Mouse (Mus musculus): Measurements from ENCODE around the gene Rpl10.

Gene Rpl10

GRCm38 (mm10) chrX:74270062-74270901 lies at the start of gene Rpl10:
TSS of gene Rpl10 (plus strand) at chrX:74270812.
- peak; percentile 88 for DNase-seq

- no peak for DNase-seq
These were observed 40.6 kb upstream of the Rpl10 start for GRCm38 (mm10) chrX:74230038-74230437.

GRCm38 (mm10) chrX:74233196-74233595 lies 37.4 kb upstream of the Rpl10 start:
- DNase-seq = no peak

- DNase-seq = no peak
These were observed 30.3 kb upstream of the Rpl10 start for GRCm38 (mm10) chrX:74240332-74240731.

- DNase-seq = no peak
These were observed 27.2 kb upstream of the Rpl10 start for GRCm38 (mm10) chrX:74243396-74243795.

GRCm38 (mm10) chrX:74243807-74244206 lies 26.8 kb upstream of the Rpl10 start:
- DNase-seq = peak; percentile 80

- peak; percentile 70 for DNase-seq
These were observed 26.0 kb upstream of the Rpl10 start for GRCm38 (mm10) chrX:74244614-74245083.

GRCm38 (mm10) chrX:74245107-74245506 lies 25.5 kb upstream of the Rpl10 start:
- no peak for DNase-seq

- DNase-seq = peak; percentile 70
These were observed 24.9 kb upstream of the Rpl10 start for GRCm38 (mm10) chrX:74245687-74246086.

- peak; percentile 84 for DNase-seq
These were observed 24.4 kb upstream of the Rpl10 start for GRCm38 (mm10) chrX:74246213-74246681.

- DNase-seq = no peak
These were observed 23.9 kb upstream of the Rpl10 start for GRCm38 (mm10) chrX:74246693-74247092.

GRCm38 (mm10) chrX:74248651-74249050 lies 22.0 kb upstream of the Rpl10 start:
- DNase-seq = peak; percentile 74

- DNase-seq = peak; percentile 66
These were observed 21.0 kb upstream of the Rpl10 start, which contains the start of gene Flna for GRCm38 (mm10) chrX:74249615-74250014. TSS of gene Flna (minus strand) at chrX:74249820.

- DNase-seq = peak; percentile 78
These were observed 16.3 kb upstream of the Rpl10 start, which contains the start of gene Emd for GRCm38 (mm10) chrX:74254153-74254887. TSS of gene Emd (plus strand) at chrX:74254687.

GRCm38 (mm10) chrX:74254888-74255565 lies 15.6 kb upstream of the Rpl10 start:
- DNase-seq = no peak

- DNase-seq = no peak
These were observed 12.9 kb upstream of the Rpl10 start for GRCm38 (mm10) chrX:74257746-74258145.

- DNase-seq = no peak
These were observed 913 bp upstream of the Rpl10 start for GRCm38 (mm10) chrX:74269736-74270061.

- peak; percentile 18 for DNase-seq
These were observed 415 bp downstream of the Rpl10 start for GRCm38 (mm10) chrX:74270902-74271551.

- no peak for DNase-seq
These were observed 3.1 kb downstream of the Rpl10 start for GRCm38 (mm10) chrX:74273422-74274322.

- DNase-seq = no peak
These were observed 7.3 kb downstream of the Rpl10 start for GRCm38 (mm10) chrX:74277916-74278315.

GRCm38 (mm10) chrX:74281041-74281731 lies 10.6 kb downstream of the Rpl10 start:
- DNase-seq = no peak
